Mouse (Mus musculus) heart, embryonic 16.5 days (tissue): ENCODE results near the gene Prkg1. TPM values are rescaled to one million over a fixed set of nuclear protein-coding genes. Genes with fewer than 3 reads are reported as not detected.

ENCODE experiments used
- ATAC-seq: fragments of 200-750 bp; cut with Nextera tagmentation; replicated peaks from 2 replicates; pipeline ENCODE4 v1.8.0; 2017; ENCODE audit warnings: moderate number of reproducible peaks; ENCODE audit not compliant: insufficient read depth, low FRiP score; ENCODE audit errors: extremely low read depth
- H3K27ac ChIP-seq: fragments of 300-500 bp; sonication (generic); 2 replicates; pipeline ENCODE4 v1.5.1; 2014; ENCODE audit warnings: mild to moderate bottlenecking, low read length, control low read depth, moderate library complexity
- H3K27me3 ChIP-seq: fragments of 300-500 bp; sonication (generic); 2 replicates; pipeline ENCODE4 v1.6.1; 2014; ENCODE audit warnings: low read length, mixed read lengths; ENCODE audit not compliant: control insufficient read depth, insufficient read depth
- H3K36me3 ChIP-seq: fragments of 300-500 bp; sonication (generic); 2 replicates; pipeline ENCODE4 v1.6.1; 2014; ENCODE audit not compliant: control insufficient read depth, insufficient read depth
- H3K4me1 ChIP-seq: fragments of 300-500 bp; sonication (generic); 2 replicates; pipeline ENCODE4 v1.6.1; 2014; ENCODE audit warnings: low read length, mixed read lengths; ENCODE audit not compliant: control insufficient read depth, insufficient read depth
- H3K4me2 ChIP-seq: fragments of 300-500 bp; sonication (generic); 2 replicates; pipeline ENCODE4 v1.6.1; 2014; ENCODE audit warnings: low read depth, mild to moderate bottlenecking, control low read depth, low read length
- H3K4me3 ChIP-seq: fragments of 300-500 bp; sonication (generic); 2 replicates; pipeline ENCODE4 v1.5.1; 2014; ENCODE audit warnings: mild to moderate bottlenecking, control low read depth, low read length
- H3K9ac ChIP-seq: fragments of 300-500 bp; sonication (generic); 2 replicates; pipeline ENCODE4 v1.6.1; 2014; ENCODE audit warnings: low read length, control low read depth
- H3K9me3 ChIP-seq: fragments of 300-500 bp; sonication (generic); replicated peaks from 2 replicates; pipeline ENCODE4 v1.6.1; 2016; ENCODE audit warnings: low read length; ENCODE audit not compliant: control insufficient read depth
- WGBS: fragments of 180-500 bp; shearing (Covaris S2); extraction: QIAGEN DNeasy Blood & Tissue Kit; methylation state at CpG from one replicate; pipeline ENCODE4 v1.1.7; 2014; 5-methylcytosine and 5-hydroxymethylcytosine counted together
- polyA plus RNA-seq: library from polyadenylated mRNA; unstranded; fragments of >200 nt; fragmentation: Nextera tagmentation; extraction: Ambion mirVana; gene quantifications from 2 replicates; pipeline ENCODE4 v1.2.1, GENCODE M21; 2015

Gene Prkg1
- polyA plus RNA-seq, 1 experiment from 2014 or later, result 6.5 TPM

DNA sequence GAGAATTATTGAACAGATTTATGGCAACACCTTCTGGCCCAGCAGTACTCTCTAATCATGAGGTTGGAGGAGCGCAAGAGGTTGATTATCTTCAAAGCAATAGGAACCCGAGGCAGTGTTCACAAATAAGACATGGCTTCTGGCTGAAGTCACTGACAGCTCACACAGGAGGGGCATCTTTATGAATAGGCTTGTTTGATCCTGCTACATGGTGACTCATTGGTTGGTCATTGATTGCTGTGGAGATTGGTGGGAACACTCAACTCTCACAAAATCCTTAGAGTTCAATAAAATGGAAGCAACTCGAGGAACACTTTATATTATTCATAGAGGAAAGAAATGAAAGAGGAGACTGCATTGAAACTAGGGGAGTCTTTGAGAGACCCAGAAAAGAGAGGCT, 322.5 kb downstream of the Prkg1 start:
- no peak for ATAC-seq
- H3K4me3 ChIP-seq, result no peak overlapping the region

DNA sequence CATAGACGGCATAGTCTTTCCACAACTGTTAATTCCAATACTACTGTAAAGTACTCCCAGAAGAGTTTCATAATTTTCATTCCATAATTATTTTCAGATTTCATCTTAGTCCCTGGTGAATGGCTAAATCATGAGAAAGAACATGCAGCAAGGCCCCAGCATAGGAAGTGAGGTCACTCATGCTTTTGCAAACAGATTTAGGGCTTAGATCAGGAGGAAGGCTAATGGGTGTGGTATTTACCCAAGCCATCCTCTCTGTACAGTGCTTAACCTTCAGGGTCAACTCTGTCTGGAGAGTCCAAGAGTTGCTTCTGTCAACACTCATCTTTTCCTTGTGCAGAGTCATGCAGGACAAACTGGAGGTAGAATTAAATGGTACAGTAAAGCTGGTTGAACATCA, 331.4 kb downstream of the Prkg1 start:
- no peak overlapping the region for H3K27ac ChIP-seq
- H3K4me2 ChIP-seq, result no peak overlapping the region
- no peaks in the 10 kb centered on the region for H3K36me3 ChIP-seq
- H3K9me3 ChIP-seq, result no peaks in the 10 kb centered on the region
- ATAC-seq, result no peak
- no peaks in the 10 kb centered on the region for H3K27me3 ChIP-seq
- H3K4me1 ChIP-seq, result no peaks in the 10 kb centered on the region
- H3K4me3 ChIP-seq, result no peak overlapping the region
- no peak overlapping the region for H3K9ac ChIP-seq
- 85% methylated on average over 1 of the region's 1 CpGs for WGBS

More for the DNA sequence above, 322.5 kb downstream of the Prkg1 start:
- 79% methylated on average over 3 of the region's 3 CpGs for WGBS
- Histone ChIP-seq H3K9me3 (no peaks in the 10 kb centered on the region), H3K4me2 (no peak overlapping the region), H3K27me3 (no peaks in the 10 kb centered on the region), H3K36me3 (no peaks in the 10 kb centered on the region), H3K27ac (no peak overlapping the region), H3K4me1 (no peaks in the 10 kb centered on the region), H3K9ac (no peak overlapping the region)

- 65% methylated on average over 2 of the region's 2 CpGs for WGBS
- no peak overlapping the region for H3K4me3 ChIP-seq
- ATAC-seq, result no peak
Observed at GRCm38 (mm10) chr19:31431411-31431810, 333.4 kb downstream of the Prkg1 start.

GRCm38 (mm10) chr19:31426142-31426541, 338.7 kb downstream of the Prkg1 start:
- WGBS, result 74% methylated on average over 5 of the region's 5 CpGs
- Histone ChIP-seq H3K27me3 (no peaks in the 10 kb centered on the region), H3K9ac (no peak overlapping the region), H3K27ac (no peak overlapping the region), H3K4me1 (peaks cover 3% of the 10 kb centered on the region; the same call in 1 of the 2 replicates), H3K36me3 (no peaks in the 10 kb centered on the region), H3K9me3 (peaks cover 3% of the 10 kb centered on the region), H3K4me3 (no peak overlapping the region), H3K4me2 (no peak overlapping the region)
- no peak for ATAC-seq

More at GRCm38 (mm10) chr19:31431411-31431810, 333.4 kb downstream of the Prkg1 start:
- no peaks in the 10 kb centered on the region for H3K27me3 ChIP-seq
- no peak overlapping the region for H3K4me2 ChIP-seq
- H3K9me3 ChIP-seq, result no peaks in the 10 kb centered on the region; the same call in 1 of the 2 replicates
- no peak overlapping the region for H3K27ac ChIP-seq
- no peaks in the 10 kb centered on the region for H3K36me3 ChIP-seq
- H3K4me1 ChIP-seq, result no peaks in the 10 kb centered on the region
- H3K9ac ChIP-seq, result no peak overlapping the region

GRCm38 (mm10) chr19:31425199-31425598, 339.6 kb downstream of the Prkg1 start:
- no peaks in the 10 kb centered on the region for H3K27me3 ChIP-seq
- H3K36me3 ChIP-seq, result no peaks in the 10 kb centered on the region
- ATAC-seq, result no peak
- H3K4me2 ChIP-seq, result no peak overlapping the region
- H3K4me1 ChIP-seq, result peaks cover 3% of the 10 kb centered on the region; the same call in 1 of the 2 replicates
- no peak overlapping the region for H3K9ac ChIP-seq
- peaks cover 3% of the 10 kb centered on the region for H3K9me3 ChIP-seq
- WGBS, result 49% methylated on average over 9 of the region's 9 CpGs
- no peak overlapping the region for H3K27ac ChIP-seq
- H3K4me3 ChIP-seq, result no peak overlapping the region

- no peak for ATAC-seq
- Histone ChIP-seq H3K9me3 (peaks cover 3% of the 10 kb centered on the region), H3K4me1 (peaks cover 3% of the 10 kb centered on the region; the same call in 1 of the 2 replicates), H3K4me3 (no peak overlapping the region), H3K27me3 (no peaks in the 10 kb centered on the region), H3K9ac (no peak overlapping the region), H3K4me2 (no peak overlapping the region), H3K27ac (no peak overlapping the region), H3K36me3 (no peaks in the 10 kb centered on the region)
- WGBS, result 38% methylated on average over 5 of the region's 5 CpGs
Observed at GRCm38 (mm10) chr19:31424319-31424718, 340.5 kb downstream of the Prkg1 start.

- H3K36me3 ChIP-seq, result no peaks in the 10 kb centered on the region
- ATAC-seq, result no peak
- no peak overlapping the region for H3K4me2 ChIP-seq
- H3K27me3 ChIP-seq, result no peaks in the 10 kb centered on the region
- 85% methylated on average over 7 of the region's 7 CpGs for WGBS
- no peak overlapping the region for H3K27ac ChIP-seq
- H3K9me3 ChIP-seq, result no peaks in the 10 kb centered on the region
- H3K9ac ChIP-seq, result no peak overlapping the region
- no peaks in the 10 kb centered on the region for H3K4me1 ChIP-seq
- H3K4me3 ChIP-seq, result no peak overlapping the region
Observed at GRCm38 (mm10) chr19:31413571-31413970, 351.3 kb downstream of the Prkg1 start.

GRCm38 (mm10) chr19:31396096-31396495, 368.7 kb downstream of the Prkg1 start:
- no peak for ATAC-seq
- H3K27ac ChIP-seq, result no peak overlapping the region
- H3K4me1 ChIP-seq, result no peaks in the 10 kb centered on the region
- no peak overlapping the region for H3K9ac ChIP-seq
- H3K4me2 ChIP-seq, result no peak overlapping the region
- 61% methylated on average over 1 of the region's 1 CpGs for WGBS
- H3K4me3 ChIP-seq, result no peak overlapping the region
- no peaks in the 10 kb centered on the region for H3K36me3 ChIP-seq
- H3K9me3 ChIP-seq, result no peaks in the 10 kb centered on the region
- no peaks in the 10 kb centered on the region for H3K27me3 ChIP-seq

DNA sequence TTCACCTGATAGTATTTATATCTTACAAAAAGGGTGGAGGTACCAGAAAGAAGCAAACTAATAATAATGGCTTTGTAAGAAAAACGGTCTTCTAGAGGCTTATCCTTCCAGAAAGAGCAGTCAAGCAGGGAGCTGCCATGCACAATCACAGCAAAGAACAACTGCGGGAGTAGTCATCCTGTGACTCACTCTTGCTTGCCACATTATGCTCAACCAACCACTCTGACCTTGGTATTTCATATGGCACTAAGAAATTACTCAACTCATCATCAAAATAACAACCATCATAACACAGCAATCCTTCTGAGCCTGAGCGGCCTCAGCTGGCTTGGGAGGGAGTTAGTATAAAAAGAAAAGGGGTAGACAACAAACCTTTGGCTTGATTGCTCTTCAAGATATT, 379.5 kb downstream of the Prkg1 start:
- Histone ChIP-seq H3K9me3 (no peaks in the 10 kb centered on the region), H3K4me2 (no peak overlapping the region), H3K27ac (no peak overlapping the region), H3K4me3 (no peak overlapping the region), H3K36me3 (no peaks in the 10 kb centered on the region), H3K9ac (no peak overlapping the region), H3K4me1 (no peaks in the 10 kb centered on the region), H3K27me3 (no peaks in the 10 kb centered on the region)
- no peak for ATAC-seq
- WGBS, result 76% methylated on average over 3 of the region's 3 CpGs
